ENCODE assay signal across 9 mouse cellular contexts in the genomic region with DNA sequence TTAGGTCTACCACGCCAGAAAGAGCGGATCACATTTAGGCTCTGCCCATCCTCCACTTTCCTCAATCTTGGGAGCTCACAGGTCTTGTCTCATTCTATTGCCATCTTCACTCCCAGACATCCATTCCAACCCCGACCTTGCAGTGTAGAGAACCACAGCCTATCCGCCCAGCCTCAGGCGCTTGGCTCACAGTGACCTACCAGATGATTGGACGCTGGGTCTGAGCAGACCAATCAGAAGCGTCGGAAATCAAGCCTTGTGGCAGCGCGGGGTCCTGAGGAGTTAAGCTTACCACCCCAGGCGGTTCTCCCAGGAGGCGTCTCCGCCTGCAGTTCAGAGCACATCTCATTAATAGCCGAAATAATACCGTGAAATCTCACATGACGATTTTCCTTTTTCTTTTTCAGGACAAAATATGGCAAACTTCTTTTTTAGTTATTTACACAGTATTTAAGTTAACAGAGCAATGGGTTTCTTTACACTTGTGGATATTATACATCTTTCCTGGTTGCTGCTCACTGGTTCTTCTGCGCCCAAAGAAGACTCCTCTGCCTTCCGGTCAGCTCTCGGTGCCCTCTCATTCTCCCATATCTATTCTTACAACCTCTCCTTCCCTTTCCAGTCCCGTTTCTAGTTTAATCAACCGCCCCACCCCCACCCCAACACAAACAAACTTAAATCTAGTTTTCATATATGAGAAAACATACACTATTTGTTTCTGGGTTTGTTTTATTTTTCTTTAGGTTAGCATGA. TPM values are rescaled to one million over a fixed set of nuclear protein-coding genes. Genes with fewer than 3 reads are reported as not detected.
A peak's percentile ranks its signal among the peaks of the same experiment; 100 is the strongest.
DNase-seq lines count a peak whose midpoint lies in the region; ATAC-seq lines count a peak whose summit lies in the region.
"Had no signal": no experiment of that assay in that cellular context is flagged by ENCODE, and none has a peak within 500 bp of the region (broad histone marks: within the 10 kb centered on the region; RNA-seq: fewer than 3 reads in every experiment).

No protein-coding gene starts in this region.

- intact Hi-C loops in gastrocnemius, postnatal 14 days (cut with DNase I; ENCODE audit: low total_unique reads), result no loop called here

- H3K9ac ChIP-seq in forebrain, embryonic 16.5 days (replicated peaks; ENCODE audit: low read depth, low read length), result no peak overlapping the region
- H3K9ac ChIP-seq in hindbrain, embryonic 16.5 days (ENCODE audit: low read depth, low read length), result no peak overlapping the region

- H3K4me1 ChIP-seq in forebrain, embryonic 16.5 days (replicated peaks; ENCODE audit: control insufficient read depth, insufficient read depth, low read length), result peaks cover 4% of the 10 kb centered on the region
- H3K4me1 ChIP-seq in hindbrain, embryonic 16.5 days (ENCODE audit: control insufficient read depth, insufficient read depth, low read depth, low read length), result peaks cover 3% of the 10 kb centered on the region; the same call in 1 of the 2 replicates

- no peaks in the 10 kb centered on the region for H3K9me3 ChIP-seq in forebrain, embryonic 16.5 days (ENCODE audit: control insufficient read depth, low read length)
- no peaks in the 10 kb centered on the region for H3K9me3 ChIP-seq in hindbrain, embryonic 16.5 days (ENCODE audit: control insufficient read depth, low read length)

- peak; percentile 93 for ATAC-seq in forebrain, embryonic 16.5 days
- ATAC-seq in hindbrain, embryonic 16.5 days, result peak; percentile 92

- WGBS in forebrain, embryonic 16.5 days, result 24% methylated on average over 21 of the region's 21 CpGs
- 25% methylated on average over 21 of the region's 21 CpGs for WGBS in hindbrain, embryonic 16.5 days

- H3K27me3 ChIP-seq in forebrain, embryonic 16.5 days (replicated peaks; ENCODE audit: control insufficient read depth, insufficient read depth, low read length), result no peaks in the 10 kb centered on the region
- H3K27me3 ChIP-seq in hindbrain, embryonic 16.5 days (replicated peaks; ENCODE audit: control insufficient read depth, insufficient read depth, low read length), result no peaks in the 10 kb centered on the region

- peak overlapping the region; percentile 11; the same call in 1 of the 2 replicates for H3K4me3 ChIP-seq in forebrain, embryonic 16.5 days (replicated peaks; ENCODE audit: low read length)
- peak overlapping the region; percentile 17; the same call in 1 of the 2 replicates for H3K4me3 ChIP-seq in hindbrain, embryonic 16.5 days (ENCODE audit: low read length)

- peak overlapping the region; percentile 45 for H3K4me2 ChIP-seq in forebrain, embryonic 16.5 days (ENCODE audit: low read length)
- H3K4me2 ChIP-seq in hindbrain, embryonic 16.5 days (ENCODE audit: low read length), result peak overlapping the region; percentile 52

- H3K36me3 ChIP-seq in forebrain, embryonic 16.5 days (ENCODE audit: control insufficient read depth, insufficient read depth), result no peaks in the 10 kb centered on the region
- no peaks in the 10 kb centered on the region for H3K36me3 ChIP-seq in hindbrain, embryonic 16.5 days (ENCODE audit: control insufficient read depth, insufficient read depth, low read length)

- peak; percentile 19 for DNase-seq in gastrocnemius, postnatal 14 days
- DNase-seq in gastrocnemius, postnatal 25 days, result no peak
- peak; percentile 57 to 58 for DNase-seq in adrenal gland, postnatal 36 days
- peak; percentile 86 for DNase-seq in liver
- peak; percentile 54 for DNase-seq in neural tube, embryonic 10.5 days (ENCODE audit: extremely low spot score, low spot score)
- DNase-seq in thymus, adult 18-20 months, result no peak

- H3K27ac ChIP-seq in forebrain, embryonic 16.5 days (ENCODE audit: low read length), result no peak overlapping the region
- no peak overlapping the region for H3K27ac ChIP-seq in hindbrain, embryonic 16.5 days (ENCODE audit: low read depth, low read length)

RNA-seq across cellular contexts. Expression of a gene that starts 3.0 kb away (rescaled TPM):
- total RNA-seq in gastrocnemius, postnatal 14 days (2021), result not detected
- total RNA-seq in gastrocnemius, postnatal 25 days (2021), result not detected
- total RNA-seq in adrenal gland, postnatal 36 days (2021), result under 1 TPM; 0.16 to 0.23 TPM
- not detected in 2 replicates for polyA plus RNA-seq in forebrain, embryonic 16.5 days (2015; fragmentation: Nextera tagmentation; extraction: Ambion mirVana)
- 0.07 TPM in 1 of 2 replicates, not detected in the other for polyA plus RNA-seq in hindbrain, embryonic 16.5 days (2015; fragmentation: Nextera tagmentation; extraction: Ambion mirVana)
- total RNA-seq: gastrocnemius, postnatal 4 days had no signal

RNA-seq across cellular contexts. Expression of a gene that starts 9.3 kb away (rescaled TPM):
- 10 to 100 TPM; 45.7 to 47.5 TPM for total RNA-seq in gastrocnemius, postnatal 14 days (2021)
- total RNA-seq in gastrocnemius, postnatal 25 days (2021), result 1 to 10 TPM; 5.3 to 7.9 TPM
- 10 to 100 TPM; 35.0 to 39.8 TPM for total RNA-seq in adrenal gland, postnatal 36 days (2021)
- 0.70 and 1.0 TPM in 2 replicates for polyA plus RNA-seq in forebrain, embryonic 16.5 days (2015; fragmentation: Nextera tagmentation; extraction: Ambion mirVana)
- 0.44 TPM in 1 of 2 replicates, not detected in the other for polyA plus RNA-seq in hindbrain, embryonic 16.5 days (2015; fragmentation: Nextera tagmentation; extraction: Ambion mirVana)

RNA-seq across cellular contexts. Expression of a gene that starts 10.6 kb away (rescaled TPM):
- 10 to 100 TPM; 70.9 to 73.7 TPM for total RNA-seq in gastrocnemius, postnatal 14 days (2021)
- total RNA-seq in gastrocnemius, postnatal 25 days (2021), result 10 to 100 TPM; 10.2 to 14.0 TPM
- 10 to 100 TPM; 55.1 to 59.3 TPM for total RNA-seq in adrenal gland, postnatal 36 days (2021)
- 1.5 and 1.9 TPM in 2 replicates for polyA plus RNA-seq in forebrain, embryonic 16.5 days (2015; fragmentation: Nextera tagmentation; extraction: Ambion mirVana)
- 0.89 and 1.2 TPM in 2 replicates for polyA plus RNA-seq in hindbrain, embryonic 16.5 days (2015; fragmentation: Nextera tagmentation; extraction: Ambion mirVana)

RNA-seq across cellular contexts. Expression of a gene that starts 11.7 kb away (rescaled TPM):
- total RNA-seq in gastrocnemius, postnatal 14 days (2021), result 10 to 100 TPM; 55.4 to 68.5 TPM
- 10 to 100 TPM in 1 of 2 experiments, 1 to 10 TPM in 1; 8.0 to 13.6 TPM for total RNA-seq in gastrocnemius, postnatal 25 days (2021)
- total RNA-seq in adrenal gland, postnatal 36 days (2021), result 10 to 100 TPM; 59.8 to 61.2 TPM
- not detected in 2 replicates for polyA plus RNA-seq in forebrain, embryonic 16.5 days (2015; fragmentation: Nextera tagmentation; extraction: Ambion mirVana)
- not detected in 2 replicates for polyA plus RNA-seq in hindbrain, embryonic 16.5 days (2015; fragmentation: Nextera tagmentation; extraction: Ambion mirVana)

RNA-seq across cellular contexts. Expression of a gene that starts 15.9 kb away (rescaled TPM):
- total RNA-seq in gastrocnemius, postnatal 14 days (2021), result 10 to 100 TPM; 56.8 to 62.2 TPM
- 10 to 100 TPM in 1 of 2 experiments, 1 to 10 TPM in 1; 8.6 to 18.2 TPM for total RNA-seq in gastrocnemius, postnatal 25 days (2021)
- 100 to 1,000 TPM; 115 to 122 TPM for total RNA-seq in adrenal gland, postnatal 36 days (2021)
- 1.5 TPM in 1 of 2 replicates, not detected in the other for polyA plus RNA-seq in forebrain, embryonic 16.5 days (2015; fragmentation: Nextera tagmentation; extraction: Ambion mirVana)
- 1.1 TPM in 1 of 2 replicates, not detected in the other for polyA plus RNA-seq in hindbrain, embryonic 16.5 days (2015; fragmentation: Nextera tagmentation; extraction: Ambion mirVana)

Comparison
In these comparisons a context has a peak if more than half of its experiments do, and no peak if none do; other contexts are left out.
1. DNase-seq: peak in gastrocnemius, postnatal 14 days (single experiment), adrenal gland, postnatal 36 days (2 of 2), liver (single experiment) and neural tube, embryonic 10.5 days (single experiment); none in gastrocnemius, postnatal 25 days (single experiment) and thymus, adult 18-20 months (0 of 2).
2. RNA of a gene that starts 9.3 kb away (total RNA-seq): 45.7 to 47.5 TPM in gastrocnemius, postnatal 14 days and 35.0 to 39.8 TPM in adrenal gland, postnatal 36 days; 5.3 to 7.9 TPM in gastrocnemius, postnatal 25 days; every median in the first group is over 4 times any median in the second.